ENCODE assay signal across 16 mouse cellular contexts in the genomic region with DNA sequence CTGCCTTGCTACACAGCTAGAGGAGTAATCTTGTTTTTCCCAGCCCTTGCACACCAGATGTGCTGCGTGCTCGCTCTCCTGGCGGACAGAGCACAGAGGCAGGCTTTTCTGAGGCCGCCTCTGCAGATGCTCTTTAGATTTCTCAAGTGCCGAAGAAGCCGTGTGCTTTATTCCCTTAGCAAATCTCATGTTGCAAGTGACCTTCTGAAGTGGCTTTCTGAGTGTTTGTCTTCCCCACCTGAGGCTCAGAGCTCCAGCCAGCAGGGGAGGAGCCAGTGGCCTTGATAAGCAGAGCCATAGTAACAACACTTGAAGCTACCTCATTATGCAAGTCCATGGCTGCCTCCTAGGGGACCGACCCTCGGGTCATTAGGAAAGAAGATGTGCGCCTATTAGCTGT. TPM values are rescaled to one million over a fixed set of nuclear protein-coding genes. Genes with fewer than 3 reads are reported as not detected.
DNase-seq lines count a peak whose midpoint lies in the region; ATAC-seq and TF ChIP-seq lines count a peak whose summit lies in the region.
"Had no signal": no experiment of that assay in that cellular context is flagged by ENCODE, and none has a peak within 500 bp of the region (broad histone marks: within the 10 kb centered on the region; RNA-seq: fewer than 3 reads in every experiment).

No protein-coding gene starts in this region.

- 41% methylated on average over 9 of the region's 9 CpGs for WGBS in heart, embryonic 13.5 days
- 72% methylated on average over 9 of the region's 9 CpGs for WGBS in stomach, postnatal 0 days
- WGBS in liver, embryonic 12.5 days (ENCODE audit: insufficient replicate concordance): 81% methylated on average over 9 of the region's 9 CpGs

- no peak for DNase-seq in heart, adult 8-10 months (ENCODE audit: low spot score)
- DNase-seq in ovary, adult 18-20 months (ENCODE audit: low spot score): peak; percentile 30
- no peak for DNase-seq in ovary, postnatal 14 days (ENCODE audit: low spot score)
- DNase-seq in lung, postnatal 10 days: peak; percentile 81
- DNase-seq in stomach, postnatal 0 days (ENCODE audit: low spot score): peak; percentile 57
- no peak for DNase-seq in left cerebral cortex, postnatal 4 days
- DNase-seq: cerebellum, adult 9-10 months; embryo, embryonic 11 days; gastrocnemius, postnatal 36 days; kidney, postnatal 36 days; layer of hippocampus, postnatal 36 days had no signal

- no peaks in the 10 kb centered on the region for H3K9me3 ChIP-seq in heart, embryonic 13.5 days
- H3K9me3 ChIP-seq in stomach, postnatal 0 days (ENCODE audit: control insufficient read depth, low read length): no peaks in the 10 kb centered on the region
- H3K9me3 ChIP-seq in liver, embryonic 12.5 days (replicated peaks): no peaks in the 10 kb centered on the region
- H3K9me3 ChIP-seq: intestine, embryonic 15.5 days; limb, embryonic 13.5 days had no signal

- intact Hi-C loops in left cerebral cortex, postnatal 4 days (cut with DNase I): no loop called here

- no peak overlapping the region for H3K4me3 ChIP-seq in heart, embryonic 13.5 days
- no peak overlapping the region for H3K4me3 ChIP-seq in stomach, postnatal 0 days (ENCODE audit: low read depth, low read length)
- no peak overlapping the region for H3K4me3 ChIP-seq in liver, embryonic 12.5 days
- H3K4me3 ChIP-seq: intestine, embryonic 15.5 days; limb, embryonic 13.5 days had no signal

- H3K27ac ChIP-seq in heart, embryonic 13.5 days (replicated peaks): peak overlapping the region; percentile 34; the same call in 1 of the 2 replicates
- no peak overlapping the region for H3K27ac ChIP-seq in stomach, postnatal 0 days (replicated peaks)
- no peak overlapping the region for H3K27ac ChIP-seq in liver, embryonic 12.5 days
- H3K27ac ChIP-seq: intestine, embryonic 15.5 days had no signal

- H3K9ac ChIP-seq in heart, embryonic 13.5 days: no peak overlapping the region
- H3K9ac ChIP-seq in stomach, postnatal 0 days (ENCODE audit: low read length): no peak overlapping the region
- H3K9ac ChIP-seq in liver, embryonic 12.5 days: no peak overlapping the region
- H3K9ac ChIP-seq: intestine, embryonic 15.5 days; limb, embryonic 13.5 days had no signal

- TF ChIP-seq EP300 in stomach, postnatal 0 days (optimal IDR thresholded peaks at IDR 0.05): no peak

- no peaks in the 10 kb centered on the region for H3K27me3 ChIP-seq in heart, embryonic 13.5 days (replicated peaks)
- no peaks in the 10 kb centered on the region for H3K27me3 ChIP-seq in stomach, postnatal 0 days (ENCODE audit: control insufficient read depth, insufficient read depth, low read length)
- no peaks in the 10 kb centered on the region for H3K27me3 ChIP-seq in liver, embryonic 12.5 days (replicated peaks)
- H3K27me3 ChIP-seq: intestine, embryonic 15.5 days; limb, embryonic 13.5 days had no signal

- TF ChIP-seq CTCF in stomach, postnatal 0 days (IDR thresholded peaks at IDR 0.05; ENCODE audit: low read depth): no peak

- peaks cover 17% of the 10 kb centered on the region for H3K4me1 ChIP-seq in heart, embryonic 13.5 days
- no peaks in the 10 kb centered on the region for H3K4me1 ChIP-seq in stomach, postnatal 0 days (replicated peaks; ENCODE audit: control insufficient read depth, insufficient read depth)
- peaks cover 32% of the 10 kb centered on the region for H3K4me1 ChIP-seq in liver, embryonic 12.5 days
- H3K4me1 ChIP-seq: intestine, embryonic 15.5 days; limb, embryonic 13.5 days had no signal

- ATAC-seq in heart, embryonic 13.5 days (ENCODE audit: extremely low read depth, insufficient number of reproducible peaks, low FRiP score, low TSS enrichment): no peak
- no peak for ATAC-seq in stomach, postnatal 0 days (ENCODE audit: low FRiP score, low TSS enrichment)
- no peak for ATAC-seq in liver, embryonic 12.5 days
- ATAC-seq: forebrain, embryonic 14.5 days; intestine, embryonic 15.5 days had no signal

- peaks cover 64% of the 10 kb centered on the region for H3K36me3 ChIP-seq in heart, embryonic 13.5 days
- H3K36me3 ChIP-seq in stomach, postnatal 0 days (ENCODE audit: control insufficient read depth, insufficient read depth, low read length): peaks cover 8% of the 10 kb centered on the region; the same call in 1 of the 2 replicates
- H3K36me3 ChIP-seq in liver, embryonic 12.5 days: peaks cover 83% of the 10 kb centered on the region

- H3K4me2 ChIP-seq in heart, embryonic 13.5 days: peak overlapping the region; percentile 45
- no peak overlapping the region for H3K4me2 ChIP-seq in stomach, postnatal 0 days (replicated peaks; ENCODE audit: low read depth)
- H3K4me2 ChIP-seq in liver, embryonic 12.5 days: no peak overlapping the region
- H3K4me2 ChIP-seq: intestine, embryonic 15.5 days; limb, embryonic 13.5 days had no signal

RNA-seq across cellular contexts. Expression of a gene that starts 43.8 kb away (rescaled TPM):
- polyA plus RNA-seq in heart, embryonic 13.5 days (2015; fragmentation: Nextera tagmentation; extraction: Ambion mirVana): 0.19 and 1.3 TPM in 2 replicates
- total RNA-seq in heart, adult 8-10 months (2022): under 1 TPM in 1 of 4 experiments, not detected in 3; 0.56 TPM
- polyA plus RNA-seq in stomach, postnatal 0 days (2015; fragmentation: Nextera tagmentation; extraction: Ambion mirVana): 0.13 and 0.36 TPM in 2 replicates
- polyA plus RNA-seq in liver, embryonic 12.5 days (2016; fragmentation: Nextera tagmentation; extraction: Ambion mirVana): 7.1 and 7.7 TPM in 2 replicates
- under 1 TPM in 1 of 2 experiments, not detected in 1; 0.20 TPM for total RNA-seq in left cerebral cortex, postnatal 4 days (2021)
- total RNA-seq: gastrocnemius, postnatal 36 days; layer of hippocampus, postnatal 36 days had no signal

Comparison
In these comparisons a context has a peak if more than half of its experiments do, and no peak if none do; other contexts are left out.
1. DNase-seq: peak in ovary, adult 18-20 months (single experiment), lung, postnatal 10 days (single experiment) and stomach, postnatal 0 days (single experiment); none in heart, adult 8-10 months (single experiment), ovary, postnatal 14 days (single experiment) and left cerebral cortex, postnatal 4 days (single experiment).